Mouse (Mus musculus): ENCODE results near the gene Mtmr4. TPM values are rescaled to one million over a fixed set of nuclear protein-coding genes. Genes with fewer than 3 reads are reported as not detected.

Mtmr4 gene
- total RNA-seq, 2 experiments from 2014 or later, result 18.7 to 21.8 TPM

DNA sequence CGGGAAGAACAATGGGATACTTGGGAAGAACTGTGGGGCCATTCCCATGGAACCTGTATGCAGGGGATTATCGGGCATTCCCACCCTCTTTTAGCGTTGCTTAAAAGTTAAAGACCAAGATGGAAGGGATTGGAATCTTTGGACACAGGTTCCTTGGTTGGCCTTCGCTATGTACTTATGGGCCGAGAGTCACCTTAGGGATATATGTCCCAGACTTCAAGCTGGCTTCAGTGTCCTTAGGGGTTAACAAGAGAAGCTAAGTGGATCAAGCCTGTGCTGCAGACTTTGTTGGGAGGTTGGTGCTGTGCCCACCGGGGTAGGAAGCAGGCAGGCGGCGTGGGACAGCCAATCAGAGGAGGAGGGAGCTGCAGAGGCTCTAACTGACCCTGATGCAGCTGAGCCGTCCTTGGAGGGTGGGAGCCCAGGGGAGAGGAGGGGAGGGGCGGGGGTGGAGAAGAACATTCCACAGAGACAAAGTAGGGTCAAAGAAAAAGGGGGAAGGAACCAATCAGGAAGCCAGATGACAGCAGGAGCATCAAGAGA is 11.3 kb upstream of the Mtmr4 start:
- no peak for ATAC-seq (replicated peaks; ENCODE audit: low FRiP score, low TSS enrichment, poor library complexity, severe bottlenecking)

DNA sequence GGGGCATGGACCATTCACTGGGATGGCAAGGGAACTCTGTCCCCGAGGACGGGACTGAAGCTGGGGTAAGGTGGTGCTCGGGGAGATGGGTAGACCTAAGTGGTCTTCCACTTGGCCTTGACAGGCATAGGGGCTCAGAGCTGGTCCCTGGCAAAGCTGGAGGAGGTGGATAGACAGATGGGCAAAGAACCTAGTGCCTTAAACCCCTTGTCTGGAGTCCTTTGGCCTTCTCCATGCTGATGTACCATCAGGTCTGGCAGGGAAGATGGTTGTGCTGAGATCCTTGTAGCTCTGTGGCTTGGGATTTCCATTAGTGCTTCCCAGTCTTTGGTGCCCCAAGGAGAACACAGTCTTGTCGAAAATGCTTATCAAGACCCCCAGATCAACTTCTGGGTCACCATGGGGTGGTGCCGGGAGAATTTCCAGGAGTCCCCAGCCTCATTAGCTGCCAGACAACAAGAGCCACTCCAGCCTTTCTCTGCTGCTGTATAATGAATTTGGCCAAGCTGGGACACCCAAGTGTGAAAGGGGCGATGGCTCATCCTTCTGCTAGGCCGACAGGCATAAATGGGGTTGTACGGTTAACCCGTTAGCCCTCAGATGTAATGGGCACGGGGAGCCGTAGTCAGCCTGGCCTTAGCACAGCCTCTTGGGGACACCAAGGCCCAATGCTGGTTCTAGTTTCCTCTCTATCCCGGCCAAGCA is 10.6 kb upstream of the Mtmr4 start:
- ATAC-seq (replicated peaks; ENCODE audit: low FRiP score, low TSS enrichment, poor library complexity, severe bottlenecking), result no peak

DNA sequence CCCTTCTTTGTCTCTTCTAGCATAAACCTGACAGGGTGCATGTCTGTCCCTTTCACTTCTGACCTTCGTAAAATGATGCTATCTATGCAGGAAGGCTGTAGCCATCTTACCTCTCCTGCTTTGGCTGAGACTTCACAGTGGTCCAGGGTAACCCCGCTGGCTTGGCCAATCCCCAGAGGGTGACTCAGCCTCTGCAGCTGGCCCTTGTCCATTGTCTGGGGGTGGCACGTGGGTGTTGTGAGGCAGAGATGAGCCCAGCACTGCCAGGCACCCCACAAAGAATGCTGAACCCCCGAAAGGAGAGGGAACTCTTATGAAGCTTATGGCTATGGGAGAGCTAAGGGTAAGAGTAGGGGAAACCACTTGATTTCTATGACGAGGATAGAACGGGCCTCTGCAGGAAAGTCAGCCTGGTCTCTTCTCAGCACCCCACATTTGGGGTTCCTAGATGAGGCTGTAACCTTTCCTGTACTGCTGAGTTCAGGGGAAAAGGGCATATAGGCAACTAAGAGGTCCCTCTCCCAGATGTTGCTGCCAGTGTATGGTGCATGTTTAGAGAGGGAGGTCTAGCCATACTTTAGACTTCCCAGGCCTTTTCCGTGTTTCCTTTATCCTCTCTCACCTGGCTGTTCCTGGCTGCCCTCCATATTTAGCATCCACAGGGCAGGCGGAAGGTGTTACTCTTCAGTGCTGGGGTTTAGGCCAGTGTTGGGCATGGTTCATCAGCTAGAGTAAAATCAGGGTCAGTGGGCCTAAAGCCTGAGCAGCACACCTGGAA is 9.8 kb upstream of the Mtmr4 start:
- ATAC-seq (replicated peaks; ENCODE audit: low FRiP score, low TSS enrichment, poor library complexity, severe bottlenecking), result no peak

DNA sequence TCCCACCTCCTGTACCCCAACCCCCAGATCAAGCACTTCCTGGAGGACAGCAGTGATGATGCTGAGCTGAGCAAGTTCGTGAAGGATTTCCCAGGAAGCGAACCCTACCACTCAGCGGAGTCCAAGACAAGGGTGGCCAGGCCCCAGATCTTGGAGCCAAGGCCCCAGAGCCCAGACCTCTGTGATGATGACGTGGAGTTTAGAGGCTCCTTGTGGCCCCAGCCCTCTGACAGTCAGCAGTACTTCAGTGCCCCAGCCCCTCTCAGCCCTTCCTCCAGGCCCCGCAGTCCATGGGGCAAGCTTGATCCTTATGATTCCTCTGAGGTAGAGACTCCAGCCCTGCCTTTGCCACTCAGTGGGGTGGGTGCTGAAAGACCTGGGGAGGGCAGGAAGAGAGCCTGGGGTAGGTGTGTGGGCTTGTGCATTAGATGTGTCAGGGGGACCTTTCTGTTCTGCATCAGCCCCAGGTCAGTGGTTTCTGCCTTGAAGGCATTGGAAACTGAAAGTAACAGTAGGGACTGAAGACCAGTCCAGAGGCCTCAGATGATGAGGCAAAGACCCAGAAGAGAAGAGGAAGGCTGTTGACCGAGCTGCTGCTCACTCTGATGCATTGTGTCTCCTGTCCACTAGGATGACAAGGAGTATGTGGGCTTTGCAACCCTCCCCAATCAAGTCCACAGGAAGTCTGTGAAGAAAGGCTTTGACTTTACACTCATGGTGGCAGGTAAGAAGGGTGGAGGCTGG is 8.5 kb upstream of the Mtmr4 start:
- ATAC-seq (replicated peaks; ENCODE audit: low FRiP score, low TSS enrichment, poor library complexity, severe bottlenecking), result no peak

DNA sequence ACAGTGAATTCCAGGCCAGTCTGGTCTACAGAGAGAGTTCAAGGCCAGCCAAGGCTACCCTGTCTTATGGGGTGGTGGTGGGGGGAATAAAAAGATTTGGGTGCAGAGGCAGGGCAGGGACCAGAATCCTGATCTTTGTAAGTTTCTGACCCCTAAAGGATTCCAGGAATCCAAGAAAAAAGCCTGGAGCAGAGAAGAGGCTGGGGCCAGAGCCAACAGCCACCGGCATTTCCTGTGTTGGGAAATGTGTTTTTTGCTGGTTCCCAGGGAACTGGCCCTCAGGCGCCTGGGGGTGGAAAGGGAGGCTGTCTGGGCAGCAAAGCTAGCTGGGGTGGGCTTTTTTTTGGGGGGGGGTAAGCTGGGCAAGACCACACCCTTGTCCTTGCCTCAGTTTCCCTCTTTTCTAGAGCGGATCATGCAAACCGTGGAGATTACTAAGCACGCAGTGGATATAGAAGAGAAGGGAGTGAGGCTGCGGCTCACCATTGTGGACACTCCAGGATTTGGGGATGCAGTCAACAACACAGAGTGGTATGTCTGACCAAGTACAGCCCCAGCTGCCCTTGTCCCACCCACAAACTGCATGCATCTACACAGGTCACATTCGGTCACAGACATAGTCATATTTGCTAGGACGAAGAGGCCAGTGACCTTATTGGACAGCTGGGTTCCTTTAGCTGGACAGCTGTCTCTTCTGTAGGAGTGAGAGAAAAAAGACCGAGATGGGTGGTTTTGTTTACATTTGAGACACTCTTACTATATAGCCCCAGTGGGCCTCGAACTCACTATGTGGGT is 7.1 kb upstream of the Mtmr4 start:
- ATAC-seq (replicated peaks; ENCODE audit: low FRiP score, low TSS enrichment, poor library complexity, severe bottlenecking), result no peak

DNA sequence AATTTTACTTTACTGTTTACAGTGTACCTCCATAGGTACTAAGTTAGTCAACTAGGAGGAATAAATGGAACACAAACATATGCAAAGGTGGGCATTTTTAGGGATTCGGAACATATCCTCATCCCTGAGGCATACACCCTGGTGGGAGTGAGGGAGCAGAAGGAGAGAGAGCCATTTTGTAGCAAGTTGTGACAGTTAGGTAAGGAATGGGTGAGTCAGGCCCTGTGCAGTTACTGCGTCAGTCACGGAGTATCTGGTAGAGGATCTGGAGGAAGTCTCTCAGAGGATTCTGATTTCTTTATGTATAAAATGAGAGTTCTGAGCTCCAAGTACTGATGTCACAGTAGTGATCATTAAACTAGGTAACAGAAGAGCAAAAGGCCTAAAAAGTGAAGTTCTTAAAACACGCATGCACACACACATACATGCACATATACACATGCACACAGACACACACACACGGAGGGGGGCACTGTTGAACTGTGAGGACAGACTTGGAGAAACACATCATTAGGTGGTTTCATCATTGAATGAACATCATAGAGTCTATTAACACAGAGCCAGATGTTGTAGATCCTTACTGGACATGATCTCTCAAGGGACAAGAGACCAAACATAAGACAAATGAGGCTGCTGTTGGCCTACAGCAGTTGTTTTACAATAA is 4.6 kb upstream of the Mtmr4 start:
- no peak for ATAC-seq (replicated peaks; ENCODE audit: low FRiP score, low TSS enrichment, poor library complexity, severe bottlenecking)

DNA sequence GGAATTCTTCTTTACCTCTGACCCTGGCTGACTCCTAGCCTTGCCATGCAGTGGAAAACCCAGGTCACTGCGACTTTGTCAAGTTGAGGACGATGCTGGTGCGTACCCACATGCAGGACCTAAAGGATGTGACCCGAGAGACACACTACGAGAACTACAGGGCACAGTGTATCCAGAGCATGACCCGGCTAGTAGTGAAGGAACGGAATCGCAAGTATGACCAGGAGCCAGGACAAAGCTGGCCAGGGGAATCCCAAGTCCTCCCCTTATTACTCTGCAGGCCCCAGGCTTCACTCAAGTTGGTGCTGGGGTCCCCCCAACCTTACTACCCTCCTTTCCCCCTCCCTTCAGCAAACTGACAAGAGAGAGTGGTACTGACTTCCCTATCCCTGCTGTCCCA is 2.4 kb upstream of the Mtmr4 start:
- ATAC-seq (replicated peaks; ENCODE audit: low FRiP score, low TSS enrichment, poor library complexity, severe bottlenecking), result no peak

DNA sequence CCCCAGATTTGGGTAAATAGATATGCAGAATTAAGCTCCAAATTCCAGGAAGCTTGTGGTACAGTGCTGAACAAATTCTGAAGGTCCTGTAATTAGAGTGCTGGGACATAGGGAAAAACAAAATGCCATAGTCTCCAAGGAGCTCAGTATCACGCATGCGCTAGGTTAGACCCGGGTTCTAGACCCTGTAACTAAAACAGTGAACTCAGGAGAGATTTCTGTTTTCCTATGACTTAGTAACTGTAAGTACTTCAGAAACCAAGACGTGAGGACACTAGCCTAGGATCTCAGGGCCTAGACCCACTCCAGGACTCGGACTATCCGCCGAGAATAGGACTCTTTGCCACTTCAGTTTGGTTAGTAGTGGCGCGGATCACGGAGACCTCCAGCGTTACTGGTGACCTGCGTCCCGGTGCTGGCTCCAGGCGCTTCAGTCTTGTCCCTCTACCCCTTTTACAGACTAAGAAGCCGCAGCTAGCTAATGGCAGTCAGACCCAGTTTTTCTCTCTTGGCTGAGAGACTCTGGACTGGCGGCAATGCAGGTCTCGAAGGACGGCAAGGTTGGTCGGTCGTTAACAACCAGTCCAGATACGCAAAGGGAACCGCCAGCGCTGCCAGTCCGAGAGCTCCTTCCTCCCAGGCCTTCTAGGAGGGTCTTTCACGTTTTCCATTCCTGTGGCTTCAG is 979 bp upstream of the Mtmr4 start:
- ATAC-seq (replicated peaks; ENCODE audit: low FRiP score, low TSS enrichment, poor library complexity, severe bottlenecking), result no peak

DNA sequence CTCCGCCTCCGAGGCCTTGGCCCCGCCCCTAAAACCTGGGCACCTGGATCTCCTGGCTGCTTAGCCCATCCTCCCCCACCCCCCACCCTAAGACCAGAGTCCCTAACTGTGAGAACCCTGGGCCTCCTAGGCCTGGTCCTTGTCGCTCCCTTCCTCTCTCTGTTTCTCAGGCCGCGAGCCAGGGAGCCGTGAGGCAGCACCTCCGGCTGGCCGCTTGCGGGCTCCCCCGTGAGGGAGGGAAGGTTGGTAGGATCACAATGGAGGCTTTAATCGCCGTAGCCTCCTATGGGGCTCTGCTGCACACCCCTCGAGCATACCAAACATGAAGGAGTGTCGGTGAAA is 363 bp downstream of the Mtmr4 start:
- ATAC-seq (replicated peaks; ENCODE audit: low FRiP score, low TSS enrichment, poor library complexity, severe bottlenecking), result peak; percentile 8

DNA sequence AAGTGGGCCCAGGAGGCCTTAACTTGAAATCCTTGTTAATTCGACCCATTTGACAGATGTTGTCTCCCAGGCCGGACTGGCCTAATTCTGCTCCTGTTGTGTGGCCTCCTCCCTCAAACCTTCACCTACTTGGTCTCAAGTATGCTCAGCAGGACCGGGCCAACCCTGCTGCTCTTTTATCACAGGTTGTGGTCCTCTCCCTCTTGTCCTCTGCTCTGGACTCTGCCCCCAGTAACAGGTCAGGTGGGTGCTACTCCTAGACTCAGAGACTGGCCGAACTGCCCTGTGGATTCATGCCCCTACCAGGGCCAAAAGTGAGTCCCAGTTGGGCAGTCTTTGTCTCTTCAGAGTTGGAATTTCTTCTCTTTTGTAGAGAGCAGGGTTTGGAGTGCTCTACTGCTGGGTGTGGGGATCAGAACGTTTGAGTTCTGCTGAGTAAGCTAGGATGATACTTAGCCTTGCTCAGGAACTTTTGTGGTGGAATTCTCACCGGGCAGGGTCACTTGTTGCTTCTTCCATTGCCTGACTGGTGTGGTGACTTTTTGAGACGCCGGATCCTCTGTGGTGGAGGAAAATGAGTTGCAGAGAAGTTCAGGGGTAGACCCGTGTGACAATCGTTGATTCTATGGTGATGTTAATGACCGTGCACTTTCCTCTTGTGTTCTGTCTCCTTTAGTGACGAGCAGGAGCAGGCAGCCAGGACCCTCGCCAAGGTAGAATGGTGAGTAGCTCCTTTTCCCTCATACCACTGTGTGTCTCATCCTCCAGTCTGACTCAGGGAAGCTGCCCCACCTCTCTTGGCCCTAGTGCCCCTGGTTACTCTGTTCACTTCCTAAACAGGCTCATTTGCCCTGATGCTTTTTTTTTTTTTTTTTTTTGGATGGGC is 994 bp downstream of the Mtmr4 start:
- ATAC-seq (replicated peaks; ENCODE audit: low FRiP score, low TSS enrichment, poor library complexity, severe bottlenecking), result no peak

DNA sequence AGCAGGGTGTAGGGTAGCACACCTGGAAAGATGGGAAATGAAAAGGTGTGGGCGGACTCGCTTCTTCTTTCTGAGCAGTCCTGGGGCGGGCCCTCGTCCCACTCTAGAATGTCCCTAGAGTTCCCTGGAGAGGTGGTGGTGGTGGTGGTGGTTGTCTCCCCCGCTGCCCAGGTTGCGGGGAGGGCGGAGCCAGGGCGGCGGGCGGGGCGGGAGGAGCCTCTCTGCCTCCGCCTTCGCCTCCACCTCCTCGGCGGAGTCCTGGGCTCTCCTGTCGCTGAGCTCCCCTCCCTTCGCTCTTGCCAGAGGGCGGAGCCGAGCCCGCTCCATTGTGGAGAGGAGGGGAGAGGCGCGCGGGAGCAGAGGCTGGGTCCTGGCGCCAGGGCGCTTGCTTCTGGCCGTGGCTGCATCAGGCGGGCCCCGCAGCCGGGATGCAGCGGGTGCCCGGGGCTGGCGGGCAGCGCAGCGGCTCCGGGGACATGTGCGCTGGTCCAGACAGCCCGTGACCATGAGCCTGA is 3.4 kb downstream of the Mtmr4 start:
- peak; percentile 62 for ATAC-seq (replicated peaks; ENCODE audit: low FRiP score, low TSS enrichment, poor library complexity, severe bottlenecking)

DNA sequence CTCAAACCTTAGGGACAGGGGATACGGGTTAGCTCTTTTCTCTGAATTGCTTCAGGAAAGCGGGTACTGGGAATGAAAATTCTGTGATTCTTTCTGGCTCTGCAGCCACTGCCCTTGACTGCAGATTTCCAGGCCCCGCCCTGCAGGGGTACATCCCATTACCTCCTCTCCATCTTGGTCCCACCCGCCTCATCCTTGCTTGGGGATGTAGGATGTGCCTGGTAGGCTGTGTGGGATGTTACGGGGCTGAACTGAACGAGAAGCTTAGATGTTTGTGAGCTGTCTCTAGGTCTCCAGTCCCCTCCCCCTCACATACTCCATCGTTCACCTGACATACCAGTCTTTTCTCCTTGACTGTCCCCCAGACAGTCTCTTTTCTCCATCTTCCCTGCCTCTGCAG is 4.0 kb downstream of the Mtmr4 start:
- no peak for ATAC-seq (replicated peaks; ENCODE audit: low FRiP score, low TSS enrichment, poor library complexity, severe bottlenecking)

DNA sequence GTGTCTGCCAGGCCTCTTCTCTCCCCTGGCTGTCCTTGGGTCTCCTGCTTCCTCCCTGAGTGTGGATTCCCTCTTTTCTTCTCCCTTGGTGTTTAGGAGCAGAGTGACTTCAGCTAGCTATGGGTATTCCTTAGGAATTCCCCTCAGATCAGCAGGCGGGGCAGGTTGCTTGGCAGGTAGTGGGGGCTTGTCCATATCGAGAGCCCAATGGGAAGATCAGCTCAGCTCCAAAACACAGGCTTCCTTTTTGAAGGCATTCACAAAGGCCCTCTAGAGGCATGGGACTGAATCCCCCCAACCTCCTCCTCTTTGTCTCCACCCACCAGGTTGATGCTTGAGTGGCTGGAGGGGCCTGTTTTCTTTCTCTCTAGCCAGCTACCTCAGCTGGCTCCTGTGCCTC is 4.5 kb downstream of the Mtmr4 start:
- no peak for ATAC-seq (replicated peaks; ENCODE audit: low FRiP score, low TSS enrichment, poor library complexity, severe bottlenecking)

DNA sequence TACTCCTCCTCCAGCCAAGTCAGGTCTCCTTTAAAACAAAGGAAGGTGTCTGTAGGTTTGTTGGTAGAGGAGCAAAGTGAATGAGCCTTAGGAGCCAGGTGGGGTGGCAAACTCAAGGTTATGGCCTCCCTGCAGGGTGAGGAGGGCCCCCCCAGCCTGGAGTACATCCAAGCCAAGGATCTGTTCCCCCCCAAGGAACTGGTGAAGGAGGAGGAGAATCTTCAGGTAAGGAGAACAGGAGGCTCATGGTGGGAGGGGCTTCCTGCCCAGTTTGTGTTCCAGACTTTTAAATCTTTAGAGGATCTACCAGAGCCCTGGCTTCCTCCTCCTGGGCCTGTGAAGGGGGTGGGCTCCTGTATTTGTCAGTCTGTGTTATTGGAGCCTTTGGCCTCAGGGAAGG is 5.1 kb downstream of the Mtmr4 start:
- ATAC-seq (replicated peaks; ENCODE audit: low FRiP score, low TSS enrichment, poor library complexity, severe bottlenecking), result no peak

DNA sequence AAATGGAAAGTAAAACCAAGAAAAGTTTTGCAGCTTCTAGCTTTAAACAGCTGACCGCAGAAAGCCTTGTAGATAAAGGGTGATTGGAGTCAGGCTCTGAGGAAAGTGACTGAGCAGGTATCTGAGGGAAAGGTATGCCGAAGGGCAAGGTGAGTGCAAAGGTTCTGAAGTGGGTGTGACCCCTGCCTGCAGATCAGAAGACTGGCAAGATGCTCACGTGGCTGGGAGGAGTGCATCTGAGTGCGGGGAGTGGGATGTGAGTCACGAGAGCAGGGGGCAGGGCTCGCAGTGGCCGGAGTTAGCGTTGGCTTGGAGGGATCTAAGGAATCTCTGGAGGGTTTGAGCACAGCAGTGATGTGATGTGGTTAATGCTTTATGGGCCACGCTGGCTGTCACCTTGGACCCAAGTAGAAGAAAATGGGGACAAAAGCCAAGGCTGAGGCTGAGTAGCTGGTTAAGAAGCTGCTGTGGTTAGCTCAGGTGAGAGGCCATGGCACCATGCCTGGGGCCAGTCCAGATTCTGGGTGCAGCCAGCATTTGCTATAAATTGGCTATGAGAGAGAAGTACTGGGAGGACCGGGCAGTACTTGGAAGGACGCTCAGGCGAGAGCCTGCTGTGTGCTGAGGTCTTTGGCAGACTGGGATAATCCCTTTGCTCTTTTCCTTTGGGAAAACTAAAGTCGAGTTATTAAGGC is 7.6 kb downstream of the Mtmr4 start:
- ATAC-seq (replicated peaks; ENCODE audit: low FRiP score, low TSS enrichment, poor library complexity, severe bottlenecking), result no peak

DNA sequence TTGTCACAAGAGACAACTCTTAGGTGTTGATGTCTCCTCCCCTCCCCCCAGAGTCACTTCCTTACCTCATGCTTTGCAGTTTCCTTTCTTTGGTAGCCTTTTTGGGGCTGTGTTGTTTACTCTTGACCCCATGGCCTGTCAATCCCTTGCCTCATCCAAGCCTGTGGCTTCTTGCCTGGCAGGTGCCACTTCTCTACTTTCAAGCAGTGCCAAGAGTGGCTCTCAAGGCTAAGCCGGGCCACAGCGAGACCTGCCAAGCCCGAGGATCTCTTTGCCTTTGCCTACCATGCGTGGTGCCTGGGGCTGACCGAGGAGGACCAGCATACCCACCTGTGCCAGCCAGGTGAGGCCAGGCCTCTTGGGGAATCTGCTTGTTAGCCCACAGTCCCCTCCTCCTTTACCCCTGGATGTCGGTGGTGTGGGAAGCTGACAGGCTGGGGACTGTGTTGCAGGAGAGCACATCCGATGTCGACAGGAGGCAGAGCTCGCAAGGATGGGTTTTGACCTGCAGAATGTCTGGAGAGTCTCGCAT is 8.4 kb downstream of the Mtmr4 start:
- ATAC-seq (replicated peaks; ENCODE audit: low FRiP score, low TSS enrichment, poor library complexity, severe bottlenecking), result no peak

DNA sequence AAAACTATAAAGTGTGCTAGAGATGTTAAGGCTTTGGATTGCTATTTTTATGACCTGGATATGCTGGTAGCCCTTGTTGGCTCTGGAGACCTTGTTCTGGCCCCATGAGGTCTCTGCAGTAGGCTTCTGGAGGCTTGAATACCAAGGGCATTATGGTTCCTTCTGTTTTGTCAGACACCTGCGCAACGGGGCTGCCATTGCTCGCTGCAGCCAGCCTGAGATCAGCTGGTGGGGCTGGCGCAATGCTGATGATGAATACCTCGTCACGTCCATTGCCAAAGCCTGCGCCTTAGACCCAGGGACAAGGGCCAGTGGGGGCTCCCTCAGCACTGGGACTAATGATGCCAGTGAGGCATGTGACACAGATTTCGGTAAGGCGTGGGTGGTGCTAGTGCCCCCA is 10.3 kb downstream of the Mtmr4 start:
- ATAC-seq (replicated peaks; ENCODE audit: low FRiP score, low TSS enrichment, poor library complexity, severe bottlenecking), result no peak

Measured in megakaryocyte-erythroid progenitor cell, adult 5-6 weeks (primary cell).